Comparison of ENCODE assay signal across 22 mouse cellular contexts in the genomic region with DNA sequence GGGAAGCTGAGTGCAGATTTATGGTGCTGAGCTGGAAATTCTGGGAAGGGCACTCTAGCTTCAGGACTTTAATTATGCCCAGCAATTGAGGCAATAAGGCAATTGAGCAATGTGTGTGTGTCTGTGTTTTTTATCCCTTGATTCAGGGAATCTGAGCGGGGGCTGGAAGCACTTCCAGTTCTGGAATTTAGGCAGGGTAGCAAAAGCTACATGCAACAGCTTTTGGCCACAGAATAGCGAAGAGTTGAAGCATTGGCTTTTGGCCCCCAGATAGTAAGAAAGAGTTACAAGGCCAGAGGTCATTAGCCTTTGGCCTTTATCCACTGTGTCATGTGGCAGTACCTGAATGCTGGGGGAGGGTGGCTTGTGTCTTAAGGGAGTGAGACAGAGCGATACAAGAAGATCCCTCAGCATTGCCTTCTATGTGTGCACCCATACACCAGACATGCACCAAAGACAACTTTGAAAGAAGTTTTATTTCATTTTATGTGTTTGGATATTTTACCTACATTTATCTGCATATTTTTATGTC. TPM values are rescaled to one million over a fixed set of nuclear protein-coding genes. Genes with fewer than 3 reads are reported as not detected.
A peak's percentile ranks its signal among the peaks of the same experiment; 100 is the strongest.
DNase-seq lines count a peak whose midpoint lies in the region; ATAC-seq and TF ChIP-seq lines count a peak whose summit lies in the region.
"Had no signal": no experiment of that assay in that cellular context is flagged by ENCODE, and none has a peak within 500 bp of the region (broad histone marks: within the 10 kb centered on the region; RNA-seq: fewer than 3 reads in every experiment).

No protein-coding gene starts in this region.

- no peak for TF ChIP-seq CTCF in lung, postnatal 0 days (IDR thresholded peaks at IDR 0.05)

- H3K9ac ChIP-seq in lung, postnatal 0 days (replicated peaks; ENCODE audit: low read depth) = no peak overlapping the region
- no peak overlapping the region for H3K9ac ChIP-seq in intestine, embryonic 15.5 days
- H3K9ac ChIP-seq: embryonic facial prominence, embryonic 13.5 days; forebrain, embryonic 12.5 days; limb, embryonic 12.5 days; neural tube, embryonic 12.5 days had no signal

- H3K4me1 ChIP-seq in lung, postnatal 0 days (ENCODE audit: insufficient read depth, low read depth, low read length) = no peaks in the 10 kb centered on the region
- no peaks in the 10 kb centered on the region for H3K4me1 ChIP-seq in intestine, embryonic 15.5 days (replicated peaks)
- H3K4me1 ChIP-seq in forebrain, embryonic 10.5 days = no peaks in the 10 kb centered on the region
- H3K4me1 ChIP-seq: embryonic facial prominence, embryonic 13.5 days; forebrain, embryonic 12.5 days; limb, embryonic 12.5 days; neural tube, embryonic 12.5 days had no signal

- H3K36me3 ChIP-seq in lung, postnatal 0 days (ENCODE audit: insufficient read depth, low read length) = no peaks in the 10 kb centered on the region
- H3K36me3 ChIP-seq in intestine, embryonic 15.5 days = no peaks in the 10 kb centered on the region
- H3K36me3 ChIP-seq in forebrain, embryonic 10.5 days (replicated peaks) = peaks cover 4% of the 10 kb centered on the region; the same call in 1 of the 2 replicates
- H3K36me3 ChIP-seq: embryonic facial prominence, embryonic 13.5 days; forebrain, embryonic 12.5 days; limb, embryonic 12.5 days; neural tube, embryonic 12.5 days had no signal

- no peak overlapping the region for H3K27ac ChIP-seq in lung, postnatal 0 days (ENCODE audit: low read length)
- no peak overlapping the region for H3K27ac ChIP-seq in intestine, embryonic 15.5 days
- H3K27ac ChIP-seq in forebrain, embryonic 10.5 days = no peak overlapping the region
- H3K27ac ChIP-seq: embryonic facial prominence, embryonic 13.5 days; forebrain, embryonic 12.5 days; limb, embryonic 12.5 days; neural tube, embryonic 12.5 days had no signal

- DNase-seq in gastrocnemius, adult 18-20 months (ENCODE audit: low spot score) = peak; percentile 4
- DNase-seq in gastrocnemius, postnatal 14 days = no peak
- peak; percentile 30 for DNase-seq in lung, postnatal 0 days (ENCODE audit: low spot score)
- no peak for DNase-seq in lung, postnatal 25 days (ENCODE audit: low spot score)
- DNase-seq in testis, postnatal 14 days (ENCODE audit: low spot score) = peak; percentile 32
- DNase-seq in forebrain, embryonic 10.5 days (ENCODE audit: extremely low spot score, low spot score) = no peak
- DNase-seq: cerebellum, adult 11 months; cerebellum, postnatal 25 days; thymus, adult 18-20 months had no signal

- no peak for ATAC-seq in lung, postnatal 0 days
- peak; percentile 39; the same call in 1 of the 2 replicates for ATAC-seq in intestine, embryonic 15.5 days
- no peak for ATAC-seq in activated CD4-positive, CD25-positive, alpha-beta regulatory T cell, adult 4 months

- intact Hi-C loops in gastrocnemius, postnatal 14 days (cut with DNase I; ENCODE audit: low total_unique reads) = no loop called here

- no peaks in the 10 kb centered on the region for H3K9me3 ChIP-seq in lung, postnatal 0 days (ENCODE audit: low read length)
- H3K9me3 ChIP-seq in intestine, embryonic 15.5 days = no peaks in the 10 kb centered on the region
- H3K9me3 ChIP-seq in forebrain, embryonic 10.5 days = no peaks in the 10 kb centered on the region
- H3K9me3 ChIP-seq: embryonic facial prominence, embryonic 13.5 days; forebrain, embryonic 12.5 days; limb, embryonic 12.5 days; neural tube, embryonic 12.5 days had no signal

- no peak overlapping the region for H3K4me3 ChIP-seq in lung, postnatal 0 days (ENCODE audit: low read depth, low read length)
- no peak overlapping the region for H3K4me3 ChIP-seq in intestine, embryonic 15.5 days (replicated peaks)
- H3K4me3 ChIP-seq in forebrain, embryonic 10.5 days = no peak overlapping the region
- H3K4me3 ChIP-seq: embryonic facial prominence, embryonic 13.5 days; forebrain, embryonic 12.5 days; limb, embryonic 12.5 days; neural tube, embryonic 12.5 days had no signal

- H3K4me2 ChIP-seq in lung, postnatal 0 days (replicated peaks; ENCODE audit: low read depth, low read length) = no peak overlapping the region
- no peak overlapping the region for H3K4me2 ChIP-seq in intestine, embryonic 15.5 days (replicated peaks)
- H3K4me2 ChIP-seq: embryonic facial prominence, embryonic 13.5 days; forebrain, embryonic 12.5 days; limb, embryonic 12.5 days; neural tube, embryonic 12.5 days had no signal

- no peaks in the 10 kb centered on the region for H3K27me3 ChIP-seq in lung, postnatal 0 days (replicated peaks; ENCODE audit: insufficient read depth, low read length)
- H3K27me3 ChIP-seq in intestine, embryonic 15.5 days (replicated peaks) = no peaks in the 10 kb centered on the region
- peaks cover 8% of the 10 kb centered on the region for H3K27me3 ChIP-seq in forebrain, embryonic 10.5 days (ENCODE audit: poor library complexity, severe bottlenecking)
- H3K27me3 ChIP-seq: limb, embryonic 12.5 days; neural tube, embryonic 12.5 days had no signal

- no peak for TF ChIP-seq EP300 in lung, postnatal 0 days (IDR thresholded peaks at IDR 0.05)

- 43% methylated on average over 3 of the region's 3 CpGs for WGBS in lung, postnatal 0 days
- WGBS in intestine, embryonic 15.5 days = 51% methylated on average over 3 of the region's 3 CpGs
- WGBS in forebrain, embryonic 10.5 days = 59% methylated on average over 3 of the region's 3 CpGs

RNA-seq across cellular contexts. Expression of a gene that starts 7.6 kb away (rescaled TPM):
- total RNA-seq in gastrocnemius, adult 18-20 months (2021) = 1 to 10 TPM in 1 of 2 experiments, under 1 TPM in 1; 0.87 to 1.2 TPM
- total RNA-seq in gastrocnemius, postnatal 14 days (2021) = under 1 TPM; 0.37 to 0.66 TPM
- not detected in 2 replicates for polyA plus RNA-seq in lung, postnatal 0 days (2015; fragmentation: Nextera tagmentation; extraction: Ambion mirVana)
- polyA plus RNA-seq in intestine, embryonic 15.5 days (2015; fragmentation: Nextera tagmentation; extraction: Ambion mirVana) = 0.09 and 0.14 TPM in 2 replicates
- polyA plus RNA-seq in activated CD4-positive, CD25-positive, alpha-beta regulatory T cell, adult 4 months (2017; shearing (Covaris generic)) = not detected
- polyA plus RNA-seq in forebrain, embryonic 10.5 days (2016; fragmentation: Nextera tagmentation; extraction: Ambion mirVana) = not detected in 2 replicates
- total RNA-seq: gastrocnemius, postnatal 4 days; hematopoietic stem cell, adult 5-6 weeks; layer of hippocampus, adult 18-20 months; left cerebral cortex, adult 18-20 months; megakaryocyte-erythroid progenitor cell, adult 5-6 weeks; midbrain, postnatal 0 days had no signal
- polyA plus RNA-seq: forebrain, embryonic 12.5 days; heart, embryonic 14.5 days; limb, embryonic 12.5 days; midbrain, postnatal 0 days; neural tube, embryonic 12.5 days had no signal

Comparison
In these comparisons a context has a peak if more than half of its experiments do, and no peak if none do; other contexts are left out.
1. DNase-seq: peak in gastrocnemius, adult 18-20 months (single experiment), lung, postnatal 0 days (single experiment) and testis, postnatal 14 days (single experiment); none in gastrocnemius, postnatal 14 days (single experiment), lung, postnatal 25 days (single experiment) and forebrain, embryonic 10.5 days (single experiment).